Comparison of ENCODE assay signal across 10 mouse cellular contexts in the genomic region with DNA sequence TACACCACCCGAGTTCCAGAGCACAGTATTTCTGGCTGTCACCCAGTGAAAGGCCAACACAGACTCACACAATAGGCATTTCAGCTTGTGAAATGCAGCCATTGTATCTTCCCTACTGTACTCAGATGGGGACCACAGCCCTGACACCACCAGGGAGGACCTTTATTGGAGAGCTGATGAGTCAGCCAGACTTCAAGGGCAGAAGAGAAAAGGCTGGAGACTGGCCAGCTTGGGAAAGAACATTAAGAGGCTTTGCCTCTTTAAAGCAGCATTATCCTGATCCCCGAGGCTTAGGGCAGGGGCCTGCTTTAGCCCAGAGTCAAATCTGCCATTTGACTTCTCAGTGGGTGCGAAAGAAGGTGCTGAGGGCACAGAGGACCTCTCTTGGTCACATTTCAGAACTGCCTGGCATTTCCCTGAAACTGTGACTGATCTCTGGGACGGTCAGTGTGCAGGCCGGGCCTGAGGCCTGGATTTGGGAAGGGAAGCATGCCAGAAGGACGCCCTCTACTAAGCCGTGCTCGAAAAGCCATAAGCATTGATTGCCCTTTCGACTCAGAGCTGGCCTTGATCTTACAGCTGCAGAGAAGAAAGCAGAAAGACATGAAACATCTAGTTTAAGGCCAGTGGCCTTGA. TPM values are rescaled to one million over a fixed set of nuclear protein-coding genes. Genes with fewer than 3 reads are reported as not detected.
DNase-seq lines count a peak whose midpoint lies in the region; ATAC-seq and TF ChIP-seq lines count a peak whose summit lies in the region.
"Had no signal": no experiment of that assay in that cellular context is flagged by ENCODE, and none has a peak within 500 bp of the region (broad histone marks: within the 10 kb centered on the region; RNA-seq: fewer than 3 reads in every experiment).

No protein-coding gene starts in this region.

- CTCF ChIA-PET in Patski (lab: Charles Lee), result interaction anchor here (1.1 to 1.4 kb wide), 3 partner anchors 15 to 110 kb away, joined by 3 read pairs; no protein-coding TSS in a partner anchor

- POLR2A ChIA-PET in Patski (lab: Charles Lee), result no interaction called here

- no peaks in the 10 kb centered on the region for H3K79me2 ChIP-seq in myocyte (ENCODE audit: control insufficient read depth, insufficient read depth)

- TF ChIP-seq CTCF in Patski (IDR thresholded peaks at IDR 0.05), result no peak

- H3K9ac ChIP-seq in heart, embryonic 13.5 days, result 0 out of 2 replicates have a peak overlapping the region, but pooled peaks have one; percentile 33
- H3K9ac ChIP-seq: lung, embryonic 14.5 days; stomach, embryonic 15.5 days had no signal

- H3K27me3 ChIP-seq in Patski (no peaks in the 10 kb centered on the region), myocyte (ENCODE audit: control insufficient read depth, insufficient read depth, insufficient read length) (no peaks in the 10 kb centered on the region)
- no peaks in the 10 kb centered on the region for H3K27me3 ChIP-seq in heart, embryonic 13.5 days (replicated peaks)
- H3K27me3 ChIP-seq: stomach, embryonic 15.5 days had no signal

- no peak overlapping the region for H3K4me3 ChIP-seq in heart, embryonic 13.5 days
- H3K4me3 ChIP-seq in myocyte, result no peak overlapping the region
- H3K4me3 ChIP-seq: stomach, embryonic 15.5 days had no signal

- H3K4me1 ChIP-seq in heart, embryonic 13.5 days, result peaks cover 35% of the 10 kb centered on the region
- H3K4me1 ChIP-seq: stomach, embryonic 15.5 days had no signal

- peak; percentile 82 for ATAC-seq in Patski
- no peak for ATAC-seq in heart, embryonic 13.5 days (ENCODE audit: extremely low read depth, insufficient number of reproducible peaks, low FRiP score, low TSS enrichment)

- DNase-seq in gastrocnemius, adult 18-20 months (ENCODE audit: low spot score), result peak; percentile 12
- no peak for DNase-seq in gastrocnemius, postnatal 4 days (ENCODE audit: low spot score in 2 of 2)
- peak; percentile 76 for DNase-seq in Patski (ENCODE audit: low read depth, low spot score)
- DNase-seq in left cerebral cortex, adult 9 months (ENCODE audit: low spot score in 2 of 2), result no peak
- no peak for DNase-seq in embryo, embryonic 10 days (ENCODE audit: low spot score)
- DNase-seq in kidney, postnatal 36 days, result no peak
- DNase-seq: lung, embryonic 14.5 days had no signal

- H3K9me3 ChIP-seq in heart, embryonic 13.5 days, result no peaks in the 10 kb centered on the region; the same call in 1 of the 2 replicates
- H3K9me3 ChIP-seq: stomach, embryonic 15.5 days had no signal

- no peak for TF ChIP-seq POLR2A in myocyte (IDR thresholded peaks at IDR 0.05; ENCODE audit: insufficient read length, low read depth)

- in situ Hi-C loops in Patski (cut with MboI; ENCODE audit: low pct_unique_long_range_greater_than_20kb), result no loop called here

- peak overlapping the region; percentile 78 for H3K27ac ChIP-seq in heart, embryonic 13.5 days (replicated peaks)
- H3K27ac ChIP-seq: stomach, embryonic 15.5 days had no signal

- no peak overlapping the region for H3K4me2 ChIP-seq in heart, embryonic 13.5 days
- H3K4me2 ChIP-seq in myocyte (ENCODE audit: low read depth), result peak overlapping the region; percentile 54
- H3K4me2 ChIP-seq: lung, embryonic 14.5 days; stomach, embryonic 15.5 days had no signal

- no peak overlapping the region for H3ac ChIP-seq in myocyte (ENCODE audit: control insufficient read depth, insufficient read length)

- peaks cover 8% of the 10 kb centered on the region; the same call in 1 of the 2 replicates for H3K36me3 ChIP-seq in heart, embryonic 13.5 days
- no peaks in the 10 kb centered on the region for H3K36me3 ChIP-seq in myocyte (ENCODE audit: control insufficient read depth, insufficient read depth)
- H3K36me3 ChIP-seq: stomach, embryonic 15.5 days had no signal

- WGBS in heart, embryonic 13.5 days, result 55% methylated on average over 9 of the region's 9 CpGs

TF ChIP-seq in myocyte, 11 proteins besides CTCF, POLR2A, EP300 and RAD21:
- TF ChIP-seq TCF3 (IDR thresholded peaks at IDR 0.05; ENCODE audit: insufficient read length, low read depth) (no peak), CEBPB (IDR thresholded peaks at IDR 0.05; ENCODE audit: insufficient read depth, poor library complexity, severe bottlenecking) (0 out of 2 replicates have a peak, but pooled peaks have one; percentile 31), E2F4 (IDR thresholded peaks at IDR 0.05; ENCODE audit: insufficient read depth) (no peak)

RNA-seq across cellular contexts. Expression of a gene that starts 25.9 kb away (rescaled TPM):
- total RNA-seq in gastrocnemius, adult 18-20 months (2021), result 1 to 10 TPM; 1.8 TPM
- total RNA-seq in gastrocnemius, postnatal 4 days (2021), result 10 to 100 TPM; 11.8 to 12.7 TPM
- polyA plus RNA-seq in Patski (2021), result 5.2 TPM
- polyA plus RNA-seq in heart, embryonic 13.5 days (2015; fragmentation: Nextera tagmentation; extraction: Ambion mirVana), result 9.5 and 13.0 TPM in 2 replicates
- polyA plus RNA-seq in myocyte (2012; fragmentation: generic; extraction: Trizol), result 25.5 TPM

RNA-seq across cellular contexts. Expression of a gene that starts 54.5 kb away (rescaled TPM):
- total RNA-seq in gastrocnemius, adult 18-20 months (2021), result 1 to 10 TPM; 3.2 to 3.3 TPM
- total RNA-seq in gastrocnemius, postnatal 4 days (2021), result 1 to 10 TPM; 8.1 to 9.1 TPM
- polyA plus RNA-seq in Patski (2021) (9.6 TPM), myocyte (2012; fragmentation: generic; extraction: Trizol) (3.6 TPM)
- polyA plus RNA-seq in heart, embryonic 13.5 days (2015; fragmentation: Nextera tagmentation; extraction: Ambion mirVana), result 6.4 and 7.5 TPM in 2 replicates

RNA-seq across cellular contexts. Expression of a gene that starts 56.7 kb away (rescaled TPM):
- 1 to 10 TPM; 5.1 to 5.5 TPM for total RNA-seq in gastrocnemius, adult 18-20 months (2021)
- 10 to 100 TPM; 31.6 to 35.2 TPM for total RNA-seq in gastrocnemius, postnatal 4 days (2021)
- 21.6 TPM for polyA plus RNA-seq in Patski (2021)
- polyA plus RNA-seq in heart, embryonic 13.5 days (2015; fragmentation: Nextera tagmentation; extraction: Ambion mirVana), result 24.0 and 24.1 TPM in 2 replicates
- 6.0 TPM for polyA plus RNA-seq in myocyte (2012; fragmentation: generic; extraction: Trizol)

Comparison
In these comparisons a context has a peak if more than half of its experiments do, and no peak if none do; other contexts are left out.
1. DNase-seq: peak in gastrocnemius, adult 18-20 months (single experiment) and Patski (single experiment); none in gastrocnemius, postnatal 4 days (0 of 2), left cerebral cortex, adult 9 months (0 of 2), embryo, embryonic 10 days (single experiment) and kidney, postnatal 36 days (0 of 2).